Mouse (Mus musculus) hindbrain, embryonic 15.5 days (tissue): ENCODE results near the gene Trpv4. TPM values are rescaled to one million over a fixed set of nuclear protein-coding genes. Genes with fewer than 3 reads are reported as not detected.

ENCODE experiments used
- ATAC-seq: fragments of 200-750 bp; cut with Nextera tagmentation; 2 replicates; pipeline ENCODE4 v1.8.0; 2017; ENCODE audit warnings: low read depth, moderate number of reproducible peaks, moderate TSS enrichment; ENCODE audit not compliant: low FRiP score
- H3K27ac ChIP-seq: fragments of 300-500 bp; sonication (generic); replicated peaks from 2 replicates; pipeline ENCODE4 v1.5.1; 2015; ENCODE audit warnings: mild to moderate bottlenecking, inconsistent platforms
- H3K27me3 ChIP-seq: fragments of 300-500 bp; sonication (generic); 2 replicates; pipeline ENCODE4 v1.6.1; 2015; ENCODE audit warnings: control low read depth, inconsistent platforms
- H3K36me3 ChIP-seq: fragments of 300-500 bp; sonication (generic); 2 replicates; pipeline ENCODE4 v1.6.1; 2015; ENCODE audit warnings: control low read depth, inconsistent platforms
- H3K4me1 ChIP-seq: fragments of 300-500 bp; sonication (generic); replicated peaks from 2 replicates; pipeline ENCODE4 v1.6.1; 2015; ENCODE audit warnings: control low read depth, inconsistent platforms
- H3K4me2 ChIP-seq: fragments of 300-500 bp; sonication (generic); 2 replicates; pipeline ENCODE4 v1.6.1; 2015; ENCODE audit warnings: moderate library complexity, mild to moderate bottlenecking, inconsistent platforms
- H3K4me3 ChIP-seq: fragments of 300-500 bp; sonication (generic); 2 replicates; pipeline ENCODE4 v1.5.1; 2015; ENCODE audit warnings: mild to moderate bottlenecking, inconsistent platforms
- H3K9ac ChIP-seq: fragments of 300-500 bp; sonication (generic); 2 replicates; pipeline ENCODE4 v1.6.1; 2015; ENCODE audit warnings: inconsistent platforms
- H3K9me3 ChIP-seq: fragments of 300-500 bp; sonication (generic); 2 replicates; pipeline ENCODE4 v1.6.1; 2016; ENCODE audit warnings: control low read depth, inconsistent platforms
- WGBS: fragments of 180-500 bp; shearing (Covaris S2); methylation state at CpG from one replicate; pipeline ENCODE4 v1.1.7; 2015; 5-methylcytosine and 5-hydroxymethylcytosine counted together
- polyA plus RNA-seq: library from polyadenylated mRNA; unstranded; fragments of >200 nt; fragmentation: Nextera tagmentation; extraction: Ambion mirVana; gene quantifications from 2 replicates; pipeline ENCODE4 v1.2.1, GENCODE M21; 2015

The Trpv4 gene
- 1.6 and 1.9 TPM in 2 replicates for polyA plus RNA-seq

DNA sequence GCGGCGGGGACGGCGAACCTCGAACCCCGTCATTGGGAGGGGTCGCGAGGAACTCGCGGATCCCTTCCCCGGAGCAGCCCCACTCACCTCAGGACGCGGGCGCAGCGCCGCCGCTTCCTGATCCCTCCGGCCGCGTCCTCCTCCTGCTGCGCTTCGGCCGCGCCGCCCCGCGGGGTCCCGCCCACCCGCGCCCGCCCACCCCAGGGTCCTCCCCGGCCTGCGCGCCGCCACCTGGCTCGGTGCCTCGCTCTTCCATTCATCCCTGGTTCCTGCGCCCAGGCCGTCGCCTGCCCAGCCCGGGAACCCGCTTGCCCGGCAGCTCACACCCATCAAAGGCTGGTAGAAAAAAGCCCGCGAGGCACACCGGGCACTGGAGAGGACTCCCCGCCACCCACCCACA is at the start of gene Trpv4:
Trpv4 (minus strand) TSS at position 167 of the 400 bp plus-strand sequence.
- Histone ChIP-seq H3K4me2 (peak within 1 kb of the TSS; percentile 78), H3K27ac (no peak within 1 kb of the TSS), H3K9ac (peak within 1 kb of the TSS; percentile 39), H3K9me3 (no peaks in the 10 kb centered on the region), H3K4me3 (peak within 1 kb of the TSS; percentile 39), H3K4me1 (peaks cover 10% of the 10 kb centered on the region), H3K27me3 (peaks cover 42% of the 10 kb centered on the region), H3K36me3 (no peaks in the 10 kb centered on the region)
- ATAC-seq: 0 out of 2 replicates have a peak, but pooled peaks have one; percentile 27
- WGBS: under 1% methylated on average over 43 of the region's 47 CpGs

- Histone ChIP-seq H3K4me2 (peak within 1 kb of the TSS; percentile 73), H3K9ac (peak within 1 kb of the TSS; percentile 59), H3K4me3 (peak within 1 kb of the TSS; percentile 61), H3K27ac (no peak within 1 kb of the TSS), H3K9me3 (no peaks in the 10 kb centered on the region), H3K4me1 (peaks cover 8% of the 10 kb centered on the region), H3K27me3 (no peaks in the 10 kb centered on the region), H3K36me3 (peaks cover 18% of the 10 kb centered on the region)
- ATAC-seq: peak; percentile 78
- 6% methylated on average over 49 of the region's 49 CpGs for WGBS
Observed at GRCm38 (mm10) chr5:114707265-114708068, 49.2 kb upstream of the Trpv4 start, which contains the start of gene Tchp. TSS of gene Tchp (plus strand) at chr5:114707760.

DNA sequence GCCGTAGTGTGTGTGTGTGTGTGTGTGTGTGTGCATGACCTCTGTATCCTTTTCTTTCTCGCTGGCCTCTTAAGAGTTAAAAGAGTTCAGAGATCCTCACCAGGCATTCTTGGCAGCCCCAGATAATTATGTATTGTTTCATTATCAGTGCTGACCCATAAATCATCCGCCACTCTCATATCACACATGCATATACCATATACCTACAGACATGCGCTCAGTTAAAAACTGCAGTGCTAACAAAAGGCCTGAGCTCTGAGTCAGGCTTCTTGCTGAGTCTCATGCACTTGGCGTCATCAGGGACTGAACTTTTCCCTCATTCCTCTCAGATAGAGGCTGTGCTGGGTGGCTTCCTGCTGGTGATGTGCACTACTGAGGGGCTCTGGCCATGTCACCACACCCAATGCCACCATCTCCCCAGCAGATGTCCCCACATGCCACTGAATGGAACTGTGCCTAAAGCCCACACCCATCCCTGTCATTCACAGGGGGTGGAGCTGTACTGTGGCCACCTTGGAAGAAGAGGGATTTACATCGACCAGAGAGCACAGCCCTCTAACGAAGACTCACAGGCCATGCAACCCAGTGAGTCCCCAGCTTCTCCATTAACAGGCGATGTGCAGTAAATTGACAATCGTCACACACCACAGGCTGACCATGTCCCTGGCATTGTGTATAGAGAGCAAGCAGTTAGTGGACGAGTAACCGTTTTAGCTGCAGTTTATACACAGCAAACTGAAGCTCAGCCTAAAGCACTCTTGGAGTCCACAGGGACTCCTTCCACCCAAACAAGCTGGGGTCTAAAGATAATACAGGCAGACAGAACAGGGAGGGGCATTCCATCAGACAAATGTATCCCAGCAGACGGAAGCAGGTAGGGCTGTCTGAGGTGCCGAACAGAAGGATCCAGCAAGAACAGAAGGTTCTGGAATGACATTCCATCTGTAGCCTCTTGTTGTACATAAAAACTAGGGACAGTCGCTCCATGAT is 44.5 kb upstream of the Trpv4 start:
- Histone ChIP-seq H3K9ac (no peak overlapping the region), H3K4me1 (no peaks in the 10 kb centered on the region), H3K9me3 (no peaks in the 10 kb centered on the region), H3K4me3 (no peak overlapping the region), H3K27me3 (no peaks in the 10 kb centered on the region), H3K27ac (no peak overlapping the region), H3K4me2 (no peak overlapping the region), H3K36me3 (no peaks in the 10 kb centered on the region)
- no peak for ATAC-seq
- WGBS: 63% methylated on average over 14 of the region's 14 CpGs

DNA sequence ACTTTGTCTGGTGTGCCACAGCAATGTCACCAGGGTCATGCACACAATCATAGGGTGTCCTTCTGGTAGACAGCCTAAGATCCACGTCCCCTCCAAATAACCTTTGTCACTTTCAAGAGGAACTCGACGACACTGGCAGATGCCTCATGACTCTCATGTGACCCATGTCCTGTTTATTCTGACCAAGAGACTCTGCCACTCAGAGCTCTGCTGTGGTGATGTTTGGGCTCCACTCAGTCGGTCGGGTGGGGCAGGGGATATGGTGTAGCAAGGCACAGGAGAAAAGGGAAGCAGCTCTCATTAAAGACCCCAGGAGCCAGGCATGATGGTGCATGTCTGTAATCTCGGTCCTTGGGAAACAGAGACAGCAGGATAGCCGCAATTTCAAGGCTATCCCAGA is 40.8 kb upstream of the Trpv4 start:
- Histone ChIP-seq H3K27me3 (no peaks in the 10 kb centered on the region), H3K36me3 (no peaks in the 10 kb centered on the region), H3K4me2 (no peak overlapping the region), H3K4me3 (no peak overlapping the region), H3K4me1 (no peaks in the 10 kb centered on the region), H3K27ac (no peak overlapping the region), H3K9ac (no peak overlapping the region), H3K9me3 (no peaks in the 10 kb centered on the region)
- 71% methylated on average over 7 of the region's 7 CpGs for WGBS
- ATAC-seq: no peak

GRCm38 (mm10) chr5:114698044-114698746 is 40.0 kb upstream of the Trpv4 start:
- no peak overlapping the region for H3K9ac ChIP-seq
- peak; percentile 69; the same call in 1 of the 2 replicates for ATAC-seq
- H3K27ac ChIP-seq: peak overlapping the region; percentile 56

GRCm38 (mm10) chr5:114696939-114697338 is 38.7 kb upstream of the Trpv4 start:
- no peak overlapping the region for H3K4me3 ChIP-seq
- no peak overlapping the region for H3K9ac ChIP-seq
- H3K4me1 ChIP-seq: no peaks in the 10 kb centered on the region
- WGBS: 85% methylated on average over 17 of the region's 17 CpGs
- ATAC-seq: no peak
- no peak overlapping the region for H3K4me2 ChIP-seq
- no peaks in the 10 kb centered on the region for H3K36me3 ChIP-seq
- H3K9me3 ChIP-seq: no peaks in the 10 kb centered on the region
- no peak overlapping the region for H3K27ac ChIP-seq
- no peaks in the 10 kb centered on the region for H3K27me3 ChIP-seq

More at GRCm38 (mm10) chr5:114698044-114698746, 40.0 kb upstream of the Trpv4 start:
- no peak overlapping the region for H3K4me2 ChIP-seq
- H3K36me3 ChIP-seq: no peaks in the 10 kb centered on the region
- H3K27me3 ChIP-seq: no peaks in the 10 kb centered on the region
- no peaks in the 10 kb centered on the region for H3K9me3 ChIP-seq
- 70% methylated on average over 19 of the region's 19 CpGs for WGBS
- H3K4me1 ChIP-seq: no peaks in the 10 kb centered on the region
- no peak overlapping the region for H3K4me3 ChIP-seq

DNA sequence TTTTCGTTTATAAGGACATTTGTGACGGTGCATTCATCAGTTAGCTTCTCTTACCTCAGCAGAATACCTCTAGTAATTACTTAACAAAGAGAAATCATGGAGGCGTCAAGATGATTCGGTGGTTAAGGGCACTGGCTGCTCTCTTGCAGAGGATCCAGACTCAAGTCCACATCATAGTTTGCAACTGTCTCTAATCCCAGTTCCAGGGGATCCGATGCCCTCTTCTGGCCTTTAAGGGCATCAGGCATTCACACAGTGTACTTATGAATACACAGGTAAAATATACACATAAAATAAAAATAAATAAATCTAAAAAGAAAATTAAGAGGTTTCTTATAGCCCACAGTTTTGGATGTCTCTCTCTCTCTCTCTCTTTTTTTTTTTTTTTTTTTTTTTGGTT is 37.6 kb upstream of the Trpv4 start:
- no peak overlapping the region for H3K4me3 ChIP-seq
- 69% methylated on average over 5 of the region's 5 CpGs for WGBS
- H3K4me2 ChIP-seq: no peak overlapping the region
- no peaks in the 10 kb centered on the region for H3K27me3 ChIP-seq
- ATAC-seq: no peak
- H3K36me3 ChIP-seq: no peaks in the 10 kb centered on the region
- no peak overlapping the region for H3K27ac ChIP-seq
- H3K9ac ChIP-seq: no peak overlapping the region
- peaks cover 4% of the 10 kb centered on the region for H3K4me1 ChIP-seq
- H3K9me3 ChIP-seq: no peaks in the 10 kb centered on the region

DNA sequence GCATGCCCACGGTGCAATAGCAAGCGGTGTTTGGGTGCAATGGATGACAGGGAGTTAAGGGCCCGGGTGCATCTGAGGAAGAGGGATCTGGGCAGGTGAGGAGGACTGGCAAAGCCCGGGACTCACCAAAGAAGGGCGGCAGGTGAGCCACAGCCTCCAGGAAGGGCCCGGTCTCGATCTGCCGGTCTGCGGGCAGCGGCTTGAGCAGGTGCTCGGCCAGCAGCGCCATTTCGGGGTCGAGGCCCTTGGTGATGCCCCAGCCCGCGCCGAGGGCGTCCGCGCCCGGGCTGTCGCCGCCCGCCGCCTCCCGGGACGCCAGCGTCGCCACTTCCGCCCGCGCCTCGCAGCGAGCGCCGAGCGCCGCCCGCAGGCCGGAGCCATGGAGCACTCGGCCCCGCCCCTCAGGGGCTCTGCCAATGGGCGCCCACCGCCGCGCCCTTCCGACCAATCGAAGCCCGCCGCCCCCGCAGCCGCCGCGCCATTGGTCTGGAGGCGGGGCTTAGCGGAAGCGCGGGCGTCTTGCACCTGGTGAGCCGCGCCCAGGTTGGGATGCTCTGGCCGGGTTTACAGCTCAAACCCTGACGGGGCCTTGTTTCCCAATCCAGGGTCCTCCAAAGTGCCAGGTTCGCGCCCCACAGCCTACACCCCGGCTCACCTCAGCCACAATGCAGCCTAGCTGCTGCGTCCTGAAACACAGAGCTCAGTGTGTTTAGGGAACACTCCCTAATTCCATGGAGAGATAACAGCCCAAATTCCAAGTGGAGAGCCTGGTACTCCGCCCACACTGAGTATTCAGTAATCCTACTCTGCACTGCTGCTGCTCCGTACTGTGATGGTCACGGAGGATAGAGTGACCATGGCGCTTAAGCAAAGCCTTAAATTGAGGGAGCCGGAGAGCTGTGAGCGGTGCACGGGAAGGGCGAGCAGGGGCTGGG is 32.7 kb upstream of the Trpv4 start, which contains the start of gene Gltp:
Gltp (minus strand) TSS at position 352 of the 935 bp plus-strand sequence.
- Histone ChIP-seq H3K9me3 (no peaks in the 10 kb centered on the region), H3K27me3 (no peaks in the 10 kb centered on the region), H3K4me1 (peaks cover 24% of the 10 kb centered on the region), H3K27ac (peak within 1 kb of the TSS; percentile 63), H3K4me2 (peak within 1 kb of the TSS; percentile 89), H3K36me3 (no peaks in the 10 kb centered on the region), H3K4me3 (peak within 1 kb of the TSS; percentile 88), H3K9ac (peak within 1 kb of the TSS; percentile 93)
- 5% methylated on average over 59 of the region's 75 CpGs for WGBS
- peak; percentile 97 for ATAC-seq

GRCm38 (mm10) chr5:114689700-114690366 is 31.6 kb upstream of the Trpv4 start:
- H3K9me3 ChIP-seq: no peaks in the 10 kb centered on the region
- peaks cover 24% of the 10 kb centered on the region for H3K4me1 ChIP-seq
- H3K4me3 ChIP-seq: peak overlapping the region; percentile 88
- H3K36me3 ChIP-seq: no peaks in the 10 kb centered on the region
- no peak for ATAC-seq
- H3K27ac ChIP-seq: no peak overlapping the region
- H3K9ac ChIP-seq: peak overlapping the region; percentile 93
- no peaks in the 10 kb centered on the region for H3K27me3 ChIP-seq
- peak overlapping the region; percentile 89 for H3K4me2 ChIP-seq
- WGBS: 23% methylated on average over 16 of the region's 16 CpGs

- H3K4me1 ChIP-seq: peaks cover 24% of the 10 kb centered on the region
Observed at GRCm38 (mm10) chr5:114688703-114689102, 30.5 kb upstream of the Trpv4 start.

More at GRCm38 (mm10) chr5:114688703-114689102, 30.5 kb upstream of the Trpv4 start:
- Histone ChIP-seq H3K27ac (no peak overlapping the region), H3K9me3 (no peaks in the 10 kb centered on the region), H3K4me3 (no peak overlapping the region), H3K36me3 (no peaks in the 10 kb centered on the region), H3K27me3 (no peaks in the 10 kb centered on the region), H3K9ac (no peak overlapping the region), H3K4me2 (peak overlapping the region; percentile 89; the same call in 1 of the 2 replicates)
- 83% methylated on average over 13 of the region's 13 CpGs for WGBS
- no peak for ATAC-seq
